Mouse (Mus musculus) monocyte, adult 5-6 weeks (primary cell): Measurements from ENCODE around the gene Cdyl. TPM values are rescaled to one million over a fixed set of nuclear protein-coding genes. Genes with fewer than 3 reads are reported as not detected.

Experiments used
- ATAC-seq: fragments of 153-309, 156-312 bp; replicated peaks from 2 replicates; pipeline ENCODE4 v1.8.0; 2017; ENCODE audit warnings: mild to moderate bottlenecking; ENCODE audit not compliant: low TSS enrichment, insufficient number of reproducible peaks, severe bottlenecking, poor library complexity, low FRiP score
- total RNA-seq: library from RNA; stranded (forward); fragments of 200-1000, 200-491, 200-594 nt; gene quantifications from 3 replicates; pipeline ENCODE4 v1.2.3, GENCODE M21; 2017

The Cdyl gene
- total RNA-seq, 1 experiment from 2014 or later = 29.5 TPM

DNA sequence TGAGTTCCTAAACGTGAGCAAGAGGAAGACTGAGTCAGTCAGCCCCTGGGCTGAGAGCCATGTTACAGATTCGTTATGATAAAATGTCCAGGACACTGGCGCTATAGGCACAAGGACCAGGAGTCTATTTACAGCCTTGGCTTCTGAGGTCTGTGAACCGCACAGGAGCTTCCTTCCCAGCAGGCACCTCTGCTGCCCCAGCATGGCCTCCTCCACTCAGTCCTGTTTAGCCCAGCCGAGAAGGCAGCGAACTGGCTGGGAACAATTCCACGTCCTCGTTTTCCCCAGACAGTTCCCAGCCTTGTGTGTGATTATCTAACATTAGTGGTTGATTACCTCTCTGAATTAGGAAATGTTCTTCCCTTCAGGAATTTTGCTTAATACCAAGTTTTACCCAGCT lies 201.3 kb downstream of the Cdyl start:
- no peak for ATAC-seq

DNA sequence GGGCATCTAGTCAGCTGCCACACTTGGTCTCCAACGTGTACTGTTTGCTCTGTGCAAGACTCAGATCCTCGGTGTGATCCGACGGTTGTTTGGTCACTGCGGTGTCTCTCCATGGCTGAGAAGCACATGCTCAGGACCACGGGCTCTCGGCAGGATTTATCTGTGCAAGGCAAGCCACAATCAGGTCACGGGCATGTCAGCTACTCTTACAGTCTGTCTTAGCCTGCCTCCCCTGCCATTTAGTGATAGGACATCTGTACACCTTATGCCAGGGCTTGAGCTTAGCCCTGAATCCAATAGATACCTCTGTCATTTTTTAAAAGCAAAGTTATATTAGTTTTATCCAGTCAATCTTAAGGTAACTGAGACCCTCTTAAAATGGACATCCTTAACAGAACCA lies 211.0 kb downstream of the Cdyl start:
- no peak for ATAC-seq

DNA sequence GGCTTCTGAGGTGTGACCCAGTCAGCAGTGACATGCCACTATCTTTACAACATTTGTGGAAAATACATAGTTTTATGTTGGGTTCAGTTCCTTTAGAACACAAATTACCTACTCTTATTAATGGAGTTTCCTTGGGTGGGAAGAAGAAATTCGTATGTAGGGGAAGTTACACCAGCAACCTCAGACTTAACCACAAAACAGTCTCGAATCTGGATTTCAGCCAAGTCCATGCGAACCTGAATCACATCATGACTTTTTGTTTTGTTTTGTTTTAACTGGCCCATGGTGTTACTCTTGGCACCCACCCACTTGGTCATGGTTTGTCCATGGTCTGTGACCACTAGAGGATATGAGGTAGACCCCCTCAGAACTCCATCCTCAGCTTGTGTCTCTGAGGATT lies 211.5 kb downstream of the Cdyl start:
- ATAC-seq = no peak; the same call in 1 of the 2 replicates

DNA sequence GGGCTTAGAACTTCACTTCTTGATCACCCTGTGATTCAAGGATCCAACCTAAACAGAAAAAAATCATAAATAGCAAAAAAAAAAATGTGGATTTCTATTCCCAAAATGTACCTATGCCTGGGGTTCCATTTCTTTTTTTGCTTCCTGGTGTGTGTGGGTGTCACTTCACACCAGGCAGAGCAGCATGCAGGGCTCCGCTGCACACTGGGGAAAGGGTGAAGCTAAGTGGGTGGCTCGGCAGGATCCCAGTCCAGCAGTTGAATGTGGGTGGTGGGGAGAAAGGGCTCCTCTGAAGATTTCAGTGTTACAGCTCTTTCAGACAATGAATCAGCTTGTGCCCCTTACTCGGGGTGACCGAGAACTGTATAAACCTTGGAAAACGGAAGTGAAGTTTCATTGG lies 215.8 kb downstream of the Cdyl start:
- ATAC-seq = no peak

DNA sequence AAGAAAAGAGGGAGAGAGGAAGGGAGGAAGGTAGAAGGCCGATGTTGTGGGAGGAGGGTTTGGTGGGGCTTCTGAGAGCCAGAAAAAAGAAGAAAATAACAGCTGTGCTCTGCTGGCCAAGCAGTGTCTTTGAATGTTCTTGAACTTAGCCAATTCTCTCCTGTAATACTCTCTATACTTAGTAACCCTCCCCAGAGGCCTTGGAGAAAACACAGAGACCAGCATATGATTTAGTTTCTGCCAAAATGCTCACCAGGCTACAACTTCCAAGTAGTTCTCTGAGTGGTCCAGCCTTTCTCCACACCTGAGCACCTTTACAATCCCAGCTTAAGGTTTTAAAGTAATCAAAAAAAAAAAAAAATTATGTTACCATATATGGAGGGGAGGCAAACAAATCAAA lies 218.6 kb downstream of the Cdyl start:
- no peak for ATAC-seq

DNA sequence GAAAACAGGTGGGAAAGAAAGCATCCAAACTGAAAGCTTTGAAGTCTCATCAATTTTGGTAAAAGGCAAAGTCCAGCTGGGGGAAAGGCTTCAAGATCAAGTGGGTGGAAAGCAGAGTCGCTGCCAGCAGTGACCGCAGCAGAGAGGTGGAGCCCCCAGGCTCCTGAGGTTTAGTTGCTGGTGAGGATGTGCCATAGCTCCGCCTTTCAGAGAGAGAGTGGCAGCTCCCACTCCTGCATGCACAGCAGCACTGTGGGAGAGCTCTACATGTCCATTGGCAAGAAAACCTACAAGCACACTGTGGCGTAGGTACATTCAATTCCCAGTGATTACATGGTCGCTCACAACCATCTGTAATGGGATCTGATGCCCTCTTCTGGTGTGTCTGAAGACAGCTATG lies 219.4 kb downstream of the Cdyl start:
- no peak for ATAC-seq

DNA sequence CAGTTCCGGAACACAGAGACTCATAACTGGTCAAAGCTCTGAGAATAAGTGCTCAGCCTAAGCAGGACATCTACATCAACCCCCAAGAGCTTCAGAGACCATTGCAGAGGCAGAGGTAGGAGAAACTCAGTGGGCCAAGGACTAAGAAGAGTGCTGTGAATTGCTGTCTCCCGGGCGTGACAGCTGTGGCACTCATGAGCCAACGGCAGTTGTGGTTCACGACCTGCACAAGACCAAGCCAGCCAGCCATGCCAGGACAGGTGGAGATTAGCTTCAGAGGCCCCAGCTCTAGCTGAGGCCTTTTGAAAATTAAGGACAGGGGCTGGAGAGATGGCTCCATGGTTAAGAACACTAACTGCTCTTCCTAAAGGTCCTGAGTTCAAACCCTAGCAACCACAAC lies 219.9 kb downstream of the Cdyl start:
- no peak for ATAC-seq

DNA sequence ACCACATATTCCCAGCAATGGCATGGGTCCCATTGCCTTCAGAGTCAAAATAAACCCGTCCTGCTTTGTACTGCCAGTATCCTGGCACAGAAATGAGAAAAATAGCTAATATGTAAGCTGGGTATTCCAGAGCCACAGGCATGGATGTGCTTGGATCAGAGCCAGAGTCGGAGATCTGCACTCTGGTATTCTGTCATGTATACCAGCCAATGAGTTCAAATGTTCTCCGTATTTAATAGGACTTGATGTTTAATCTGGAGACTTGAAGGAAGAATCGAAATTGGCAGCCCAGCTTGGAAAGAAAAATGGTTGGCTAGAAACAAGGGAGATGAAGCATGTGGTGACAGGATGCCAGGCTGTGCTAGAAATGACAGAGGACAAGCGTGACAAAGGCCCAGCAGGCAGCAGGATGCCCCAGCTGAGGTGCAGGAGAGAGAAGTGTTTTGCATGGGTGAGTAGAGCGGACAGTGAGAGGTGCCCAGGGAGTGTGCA lies 221.0 kb downstream of the Cdyl start:
- no peak for ATAC-seq

DNA sequence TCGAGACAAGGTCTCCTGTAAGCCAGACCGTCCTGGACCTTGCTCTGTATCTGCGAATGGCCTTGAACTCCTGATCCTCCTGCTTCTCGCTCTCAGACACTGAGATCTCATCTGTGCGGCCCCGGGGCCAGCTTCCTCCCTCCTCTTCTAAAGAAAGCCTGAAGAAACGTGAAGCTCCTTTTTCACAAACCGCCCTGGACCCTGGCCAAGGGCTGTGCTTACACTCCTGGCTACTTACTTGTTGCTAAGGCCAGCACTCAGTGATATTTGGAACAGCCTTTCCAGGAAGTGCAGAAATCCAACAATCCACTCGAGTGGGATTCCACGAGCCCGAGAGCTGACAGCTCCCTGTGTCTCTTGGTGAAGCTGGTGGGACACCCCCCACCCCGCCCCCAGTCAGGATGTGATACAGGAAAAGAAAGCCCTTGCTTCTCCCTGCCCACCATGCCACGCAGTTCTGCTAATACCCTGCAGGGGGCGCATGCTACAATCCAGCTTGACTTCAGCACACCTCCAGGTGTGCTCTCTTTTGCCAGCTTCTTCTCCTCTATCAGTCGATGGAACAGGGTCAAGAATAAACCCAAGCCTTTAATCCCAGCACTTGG lies 226.6 kb downstream of the Cdyl start:
- no peak for ATAC-seq

DNA sequence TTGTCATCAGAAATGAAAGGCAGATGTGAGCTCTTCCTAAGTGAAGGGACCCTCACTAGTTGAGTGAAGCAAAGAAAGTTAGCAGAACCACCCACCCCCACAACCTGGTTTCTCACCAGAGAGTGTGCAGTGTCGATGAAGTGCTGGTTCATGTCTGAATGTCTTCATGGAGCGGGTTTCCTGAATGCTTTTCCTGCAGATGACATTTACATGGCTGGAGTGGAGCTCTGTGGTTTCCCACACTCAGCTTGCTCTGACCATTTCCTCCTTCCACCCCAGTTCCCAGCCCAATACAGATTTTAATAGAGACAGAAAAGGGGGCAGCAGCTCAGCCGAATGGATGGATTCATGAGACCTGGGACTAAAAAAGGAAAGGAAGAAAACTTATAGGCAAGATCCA lies 233.2 kb downstream of the Cdyl start:
- ATAC-seq = no peak

DNA sequence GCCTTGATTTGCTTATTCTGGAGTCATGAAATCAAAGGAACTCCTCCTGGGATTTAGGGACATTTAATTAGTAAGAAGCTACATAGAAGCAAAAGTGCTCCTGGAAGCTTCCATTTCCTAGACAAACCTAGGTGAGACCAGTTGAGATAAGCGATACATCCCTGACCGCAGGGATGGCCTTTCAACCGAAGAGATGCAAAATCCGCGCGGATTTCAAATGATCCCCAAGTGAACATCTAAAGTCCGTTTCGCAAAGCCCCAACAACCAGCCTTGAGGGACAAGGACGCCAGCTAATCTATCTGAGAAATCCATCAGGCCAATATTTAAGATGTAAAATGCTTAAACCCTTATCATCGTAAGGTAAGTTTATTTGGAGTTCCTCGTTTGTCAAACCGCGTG lies 245.7 kb downstream of the Cdyl start:
- ATAC-seq = no peak

DNA sequence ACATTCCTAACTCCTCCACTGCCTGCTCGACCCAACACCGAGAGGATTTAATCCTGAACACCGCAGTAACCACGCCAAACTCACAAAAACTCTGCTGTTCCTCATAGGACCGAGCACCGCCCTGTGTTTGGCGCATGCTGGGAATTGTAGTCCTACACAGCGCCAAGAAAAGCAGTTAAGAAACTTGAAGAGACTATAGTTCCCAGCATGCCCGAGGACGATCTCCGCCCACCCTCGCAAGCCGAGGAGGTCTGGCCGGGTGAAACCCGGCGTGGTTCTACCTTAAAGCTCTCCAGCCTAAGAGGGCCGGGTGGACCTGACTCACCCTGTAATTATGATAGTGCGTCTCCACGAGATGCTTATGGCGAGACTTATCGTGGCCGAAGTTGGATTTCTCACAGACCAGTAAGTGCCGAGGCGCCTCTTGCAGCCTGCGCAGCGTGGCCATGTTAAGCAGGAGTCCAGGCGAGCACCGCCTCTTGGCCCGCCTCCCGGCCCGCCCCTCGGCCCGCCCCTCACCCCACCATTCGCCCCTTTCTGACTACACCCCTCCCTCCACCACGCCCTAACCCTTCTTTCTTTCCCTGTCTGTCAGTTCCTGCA lies 246.3 kb downstream of the Cdyl start, which contains the start of gene Rpp40:
Rpp40 (minus strand) TSS at position 481 of the 603 bp plus-strand sequence.
- peak; percentile 98 for ATAC-seq

DNA sequence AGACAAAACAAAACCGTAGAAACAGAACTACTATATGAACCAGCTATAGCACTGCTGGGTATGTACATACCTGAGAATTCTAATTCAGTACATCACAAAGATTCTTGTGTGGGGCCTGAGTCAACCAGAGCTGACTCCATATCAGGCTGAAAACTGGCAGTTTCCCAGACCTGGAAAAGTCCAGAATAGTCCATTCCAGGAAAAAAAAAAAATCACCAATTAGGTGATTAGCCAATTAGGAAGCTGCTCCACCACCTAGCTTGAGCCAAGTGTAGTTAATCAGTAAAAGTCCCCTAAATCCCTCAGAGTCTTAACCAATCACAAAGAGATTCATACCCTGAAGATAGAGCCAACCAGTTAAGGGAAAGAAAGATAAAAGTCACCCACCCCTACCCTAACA lies 251.8 kb downstream of the Cdyl start:
- no peak for ATAC-seq

Other genes starting within 250 kb of the Cdyl start
- 4.1 to 7.3 TPM (median 5.0 TPM) in 3 replicates for gene Rpp40, start 246.5 kb downstream of the Cdyl start, total RNA-seq